Mouse (Mus musculus) stomach, postnatal 0 days (tissue): ENCODE measurements around the gene Ssbp2.

ENCODE experiments used
- CTCF ChIP-seq: IDR thresholded peaks from 2 replicates; pipeline ENCODE4 v1.5.1; 2016; ENCODE audit warnings: antibody characterized with exemption, low read depth, mild to moderate bottlenecking, moderate library complexity
- EP300 ChIP-seq: optimal IDR thresholded peaks from 2 replicates; pipeline ENCODE3; 2016; ENCODE audit warnings: antibody characterized with exemption

DNA sequence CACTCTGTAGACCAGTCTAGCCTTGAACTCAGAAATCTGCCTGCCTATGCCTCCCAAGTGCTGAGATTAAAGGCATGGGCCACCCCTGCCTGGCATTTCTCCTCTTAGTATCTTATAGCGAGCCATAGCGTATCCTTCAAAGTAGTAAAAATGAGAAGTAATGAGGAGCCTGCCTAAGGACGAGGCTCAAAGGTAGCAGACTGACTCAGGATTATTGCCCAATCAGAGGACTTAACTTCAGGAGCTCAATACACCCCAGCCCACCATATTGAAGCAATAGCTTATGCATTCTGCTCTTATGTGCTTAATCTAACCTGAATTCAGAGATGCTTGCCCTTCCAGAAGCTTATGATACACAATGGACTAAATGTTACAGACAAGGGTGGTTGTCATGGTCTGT is 7.8 kb upstream of the Ssbp2 start:
- TF ChIP-seq EP300 = no peak
- TF ChIP-seq CTCF = no peak
